Mouse (Mus musculus) liver, adult (tissue): Measurements from ENCODE around the gene Ppp1cb.

Source experiments
- GATA4 ChIP-seq: IDR thresholded peaks from 2 replicates; pipeline ENCODE4 v1.6.1; 2014; ENCODE audit warnings: mild to moderate bottlenecking, low read length; ENCODE audit not compliant: insufficient replicate concordance

Gene Ppp1cb

GRCm38 (mm10) chr5:32435612-32436011 is 23.0 kb upstream of the Ppp1cb start:
- no peak for TF ChIP-seq GATA4

GRCm38 (mm10) chr5:32437901-32438563 is 20.6 kb upstream of the Ppp1cb start:
- TF ChIP-seq GATA4: no peak

GRCm38 (mm10) chr5:32438564-32438922 is 20.1 kb upstream of the Ppp1cb start:
- no peak for TF ChIP-seq GATA4

- TF ChIP-seq GATA4: peak; percentile 0; the same call in 1 of the 2 replicates
Measured at GRCm38 (mm10) chr5:32441336-32441735, 17.3 kb upstream of the Ppp1cb start.

GRCm38 (mm10) chr5:32441992-32442575 is 16.6 kb upstream of the Ppp1cb start:
- TF ChIP-seq GATA4: no peak

- no peak for TF ChIP-seq GATA4
Measured at GRCm38 (mm10) chr5:32443906-32444305, 14.7 kb upstream of the Ppp1cb start.

- TF ChIP-seq GATA4: no peak
Measured at GRCm38 (mm10) chr5:32445287-32445921, 13.2 kb upstream of the Ppp1cb start.

- TF ChIP-seq GATA4: peak; percentile 35; the same call in 1 of the 2 replicates
Measured at GRCm38 (mm10) chr5:32446394-32446793, 12.2 kb upstream of the Ppp1cb start.

GRCm38 (mm10) chr5:32446810-32447209 is 11.8 kb upstream of the Ppp1cb start:
- TF ChIP-seq GATA4: no peak

GRCm38 (mm10) chr5:32459251-32459881 is 723 bp downstream of the Ppp1cb start:
- no peak for TF ChIP-seq GATA4

GRCm38 (mm10) chr5:32459882-32460751 is 1.5 kb downstream of the Ppp1cb start:
- no peak for TF ChIP-seq GATA4

- no peak for TF ChIP-seq GATA4
Measured at GRCm38 (mm10) chr5:32460973-32461372, 2.3 kb downstream of the Ppp1cb start.

GRCm38 (mm10) chr5:32472332-32473028 is 13.8 kb downstream of the Ppp1cb start:
- TF ChIP-seq GATA4: peak; percentile 87

GRCm38 (mm10) chr5:32473029-32473352 is 14.3 kb downstream of the Ppp1cb start:
- no peak for TF ChIP-seq GATA4

- no peak for TF ChIP-seq GATA4
Measured at GRCm38 (mm10) chr5:32476501-32476900, 17.9 kb downstream of the Ppp1cb start.
